Mouse (Mus musculus) layer of hippocampus, adult 11-12 months (tissue): ENCODE data around the gene Grin2c.

Experiments
- DNase-seq: peaks from one replicate; pipeline ENCODE4 v3.0.0; 2022; ENCODE audit warnings: low spot score

Grin2c gene

DNA sequence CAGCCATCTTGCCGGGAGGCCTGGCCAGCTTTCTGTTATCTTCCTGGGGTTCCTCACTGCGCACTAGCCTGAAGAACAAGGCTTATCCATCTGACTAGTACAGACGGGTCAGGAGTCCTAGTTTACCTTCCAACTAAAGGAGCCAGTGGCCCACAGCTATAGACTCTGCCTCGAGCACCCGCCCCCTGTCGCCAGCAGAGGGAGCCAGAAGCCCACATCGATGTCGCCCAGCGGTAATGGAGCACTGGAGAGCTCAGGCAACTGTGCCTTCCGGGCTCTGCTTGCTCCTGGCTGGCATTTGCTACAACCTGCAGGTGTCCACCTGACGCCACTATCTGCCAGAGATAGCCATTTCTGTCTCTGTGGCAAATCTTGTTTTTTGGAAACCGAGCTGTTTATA is 64.7 kb downstream of the Grin2c start:
- DNase-seq = peak; percentile 83

DNA sequence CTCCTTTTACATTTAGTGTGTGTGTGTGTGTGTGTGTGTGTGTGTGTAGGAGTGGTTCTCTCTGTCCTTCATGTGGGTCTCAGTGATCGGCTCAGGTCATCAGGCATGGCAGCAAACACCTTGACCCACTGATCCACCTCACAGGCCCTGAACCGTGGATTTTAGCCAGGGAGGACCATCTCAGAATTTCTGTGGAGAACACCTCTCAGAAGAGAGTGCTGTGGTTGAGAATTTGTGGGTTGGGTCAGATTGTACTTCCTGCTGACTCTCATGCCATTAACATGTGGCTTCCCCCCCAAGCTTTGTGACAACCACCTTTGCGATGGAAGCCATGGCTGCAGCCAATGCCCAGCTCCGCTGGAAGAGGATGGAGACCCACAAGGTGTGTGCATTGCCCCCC is 66.5 kb downstream of the Grin2c start:
- DNase-seq = no peak
